Mouse (Mus musculus): ENCODE measurements around the gene Acadvl. TPM values are rescaled to one million over a fixed set of nuclear protein-coding genes. Genes with fewer than 3 reads are reported as not detected.
A peak's percentile ranks its signal among the peaks of the same experiment; 100 is the strongest.

Gene Acadvl
- 65.9 and 67.1 TPM in 2 replicates for polyA plus RNA-seq (2016; fragmentation: Nextera tagmentation; extraction: Ambion mirVana)

DNA sequence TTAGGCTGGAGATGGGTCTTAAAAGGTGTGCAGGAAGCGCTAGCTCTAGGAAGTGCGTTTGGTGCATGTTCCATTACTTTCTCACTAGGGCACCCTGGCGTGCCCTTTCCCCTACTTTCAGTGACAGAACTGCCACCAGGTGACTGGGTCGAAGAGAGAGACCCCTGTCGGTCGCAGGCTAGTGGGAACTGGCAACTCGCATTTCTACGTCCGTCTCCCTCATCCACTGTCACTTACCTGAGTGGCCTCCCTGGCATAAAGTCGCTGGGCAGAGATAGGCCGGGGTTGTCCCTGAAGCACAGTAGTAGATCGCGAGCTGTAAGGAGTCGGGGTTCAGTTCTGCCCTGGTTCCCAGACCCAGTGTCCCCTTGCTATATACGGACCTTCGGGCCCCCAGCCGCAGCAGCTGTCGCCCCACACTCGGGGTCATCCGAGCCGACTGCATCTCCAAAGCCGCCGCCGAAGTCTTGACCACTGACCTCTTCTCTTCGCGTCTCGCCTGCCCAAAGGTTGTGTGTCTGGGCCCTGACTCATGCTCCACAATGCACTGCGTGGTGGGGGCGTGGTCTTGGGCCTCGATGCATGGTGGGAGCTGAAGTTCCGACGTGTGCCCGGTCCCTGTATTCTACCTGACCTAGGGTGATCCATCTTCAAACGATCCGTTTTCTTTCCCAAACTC, at the start of gene Acadvl:
TSS of gene Acadvl (minus strand) at position 532 of the 679 bp plus-strand sequence.
- no peaks in the 10 kb centered on the region for H3K9me3 ChIP-seq
- peak within 1 kb of the TSS; percentile 57 for H3K4me3 ChIP-seq (replicated peaks)
- H3K9ac ChIP-seq (replicated peaks), result peak within 1 kb of the TSS; percentile 70
- H3K4me1 ChIP-seq (replicated peaks), result peaks cover 41% of the 10 kb centered on the region
- H3K4me2 ChIP-seq, result peak within 1 kb of the TSS; percentile 85
- no peaks in the 10 kb centered on the region for H3K27me3 ChIP-seq
- peak; percentile 42; the same call in 1 of the 2 replicates for ATAC-seq (ENCODE audit: insufficient number of reproducible peaks, insufficient read depth, low FRiP score, low TSS enrichment, low read depth)
- H3K27ac ChIP-seq, result peak within 1 kb of the TSS; percentile 67
- WGBS, result under 1% methylated on average over 35 of the region's 35 CpGs
- peaks cover 42% of the 10 kb centered on the region for H3K36me3 ChIP-seq

GRCm38 (mm10) chr11:70063053-70063452, 47.8 kb upstream of the Acadvl start:
- Histone ChIP-seq H3K36me3 (no peaks in the 10 kb centered on the region), H3K27ac (no peak overlapping the region), H3K4me2 (no peak overlapping the region), H3K9ac (replicated peaks) (no peak overlapping the region), H3K4me1 (replicated peaks) (peaks cover 31% of the 10 kb centered on the region), H3K27me3 (no peaks in the 10 kb centered on the region), H3K4me3 (replicated peaks) (no peak overlapping the region), H3K9me3 (peaks cover 8% of the 10 kb centered on the region)
- WGBS, result 68% methylated on average over 3 of the region's 3 CpGs
- no peak for ATAC-seq (ENCODE audit: insufficient number of reproducible peaks, insufficient read depth, low FRiP score, low TSS enrichment, low read depth)

DNA sequence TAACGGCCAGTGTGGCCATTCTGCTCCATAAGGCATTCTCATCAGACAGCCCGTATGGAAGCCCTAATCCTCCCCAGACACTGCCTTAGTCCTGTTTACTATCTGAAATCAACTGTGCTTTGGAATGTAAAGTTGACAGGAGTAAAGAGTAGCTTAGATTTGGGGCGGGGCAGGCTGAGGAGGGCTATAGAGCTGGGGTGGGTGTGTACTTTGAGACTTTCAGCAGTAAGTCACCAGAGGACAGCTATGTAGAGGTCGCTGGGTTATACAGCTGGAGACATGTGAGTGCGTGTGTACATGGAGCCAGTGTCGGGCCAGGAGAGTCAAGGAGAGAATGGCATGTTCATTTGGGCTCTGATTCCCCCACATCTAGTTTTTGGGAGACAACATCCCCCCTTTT, 44.7 kb upstream of the Acadvl start:
- H3K4me1 ChIP-seq (replicated peaks), result peaks cover 24% of the 10 kb centered on the region
- no peak for ATAC-seq (ENCODE audit: insufficient number of reproducible peaks, insufficient read depth, low FRiP score, low TSS enrichment, low read depth)
- no peak overlapping the region for H3K9ac ChIP-seq (replicated peaks)
- H3K27me3 ChIP-seq, result 0 out of 2 replicates have a peak, but pooled peaks cover under 1% of the 10 kb centered on the region
- no peaks in the 10 kb centered on the region for H3K36me3 ChIP-seq
- WGBS, result 57% methylated on average over 6 of the region's 6 CpGs
- H3K9me3 ChIP-seq, result peaks cover 8% of the 10 kb centered on the region
- no peak overlapping the region for H3K4me3 ChIP-seq (replicated peaks)
- H3K27ac ChIP-seq, result no peak overlapping the region
- no peak overlapping the region for H3K4me2 ChIP-seq

DNA sequence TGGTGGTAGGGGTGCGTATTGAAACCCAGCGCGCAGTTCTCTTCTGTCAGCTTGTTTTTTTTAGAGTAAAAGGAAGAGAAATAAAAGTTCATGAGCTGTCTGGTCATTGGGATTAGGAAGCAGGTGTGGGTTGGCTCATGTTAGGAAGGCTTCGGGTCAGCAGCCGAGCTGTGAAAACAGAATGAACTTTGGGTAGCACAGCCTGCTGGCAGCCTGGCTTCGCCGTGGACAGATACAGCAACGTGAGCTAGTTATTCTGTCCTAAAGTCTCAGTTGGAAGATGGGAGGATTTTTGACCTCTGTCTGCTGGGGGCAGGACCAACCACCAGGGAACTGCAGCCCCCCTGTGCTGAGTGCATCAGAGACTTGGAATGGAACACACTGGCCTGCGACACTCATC, 42.6 kb upstream of the Acadvl start:
- no peaks in the 10 kb centered on the region for H3K36me3 ChIP-seq
- no peak overlapping the region for H3K4me3 ChIP-seq (replicated peaks)
- H3K27ac ChIP-seq, result no peak overlapping the region
- H3K9ac ChIP-seq (replicated peaks), result no peak overlapping the region
- peaks cover 27% of the 10 kb centered on the region for H3K4me1 ChIP-seq (replicated peaks)
- no peak for ATAC-seq (ENCODE audit: insufficient number of reproducible peaks, insufficient read depth, low FRiP score, low TSS enrichment, low read depth)
- H3K4me2 ChIP-seq, result no peak overlapping the region
- peaks cover 3% of the 10 kb centered on the region for H3K9me3 ChIP-seq
- H3K27me3 ChIP-seq, result 0 out of 2 replicates have a peak, but pooled peaks cover 7% of the 10 kb centered on the region
- WGBS, result 83% methylated on average over 9 of the region's 9 CpGs

DNA sequence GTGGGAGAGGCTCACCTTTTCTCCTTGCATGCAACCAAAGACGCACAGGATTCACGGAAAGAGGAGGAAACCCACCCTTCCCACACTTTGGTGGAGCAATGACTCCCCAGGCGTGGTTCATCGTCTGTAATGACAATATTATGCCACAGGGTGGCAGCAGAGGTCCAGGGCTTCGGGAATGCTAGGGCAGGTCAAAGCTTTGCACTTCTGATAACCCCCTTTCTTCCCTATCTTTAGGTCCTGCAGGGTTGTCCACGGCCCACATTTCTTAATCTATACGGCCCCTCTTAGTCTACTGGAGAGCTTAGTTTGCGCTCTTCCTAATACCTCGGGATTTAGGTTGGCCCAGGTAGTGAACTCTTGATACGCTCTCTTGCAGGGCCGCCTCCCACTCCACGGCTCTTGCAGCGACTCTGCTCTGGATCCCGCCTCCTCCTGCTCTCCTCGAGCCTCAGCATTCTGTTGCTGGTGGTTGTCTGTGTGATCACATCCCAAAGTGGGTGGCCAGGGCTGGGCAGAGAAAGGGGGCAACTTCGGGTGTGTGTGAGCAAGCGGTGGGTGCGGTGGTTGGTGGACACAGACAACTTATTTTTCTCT, 40.5 kb upstream of the Acadvl start:
- H3K4me3 ChIP-seq (replicated peaks), result no peak overlapping the region
- WGBS, result 29% methylated on average over 18 of the region's 18 CpGs
- 0 out of 2 replicates have a peak, but pooled peaks cover 7% of the 10 kb centered on the region for H3K27me3 ChIP-seq
- peak overlapping the region; percentile 37 for H3K4me2 ChIP-seq
- H3K27ac ChIP-seq, result peak overlapping the region; percentile 20; the same call in 1 of the 2 replicates
- no peaks in the 10 kb centered on the region for H3K36me3 ChIP-seq
- ATAC-seq (ENCODE audit: insufficient number of reproducible peaks, insufficient read depth, low FRiP score, low TSS enrichment, low read depth), result peak; percentile 49
- no peaks in the 10 kb centered on the region for H3K9me3 ChIP-seq
- peaks cover 27% of the 10 kb centered on the region for H3K4me1 ChIP-seq (replicated peaks)
- no peak overlapping the region for H3K9ac ChIP-seq (replicated peaks)

GRCm38 (mm10) chr11:70053898-70054570, 38.8 kb upstream of the Acadvl start, which contains the start of gene Asgr1:
Asgr1 (plus strand) TSS chr11:70054085.
- 0 out of 2 replicates have a peak, but pooled peaks cover 7% of the 10 kb centered on the region for H3K27me3 ChIP-seq
- no peak within 1 kb of the TSS for H3K9ac ChIP-seq (replicated peaks)
- 78% methylated on average over 10 of the region's 10 CpGs for WGBS
- H3K4me3 ChIP-seq (replicated peaks), result no peak within 1 kb of the TSS
- no peaks in the 10 kb centered on the region for H3K9me3 ChIP-seq
- no peak within 1 kb of the TSS for H3K4me2 ChIP-seq
- ATAC-seq (ENCODE audit: insufficient number of reproducible peaks, insufficient read depth, low FRiP score, low TSS enrichment, low read depth), result no peak
- H3K27ac ChIP-seq, result 0 out of 2 replicates have a peak within 1 kb of the TSS, but pooled peaks have one; percentile 17
- peaks cover 24% of the 10 kb centered on the region for H3K4me1 ChIP-seq (replicated peaks)
- H3K36me3 ChIP-seq, result no peaks in the 10 kb centered on the region

- Histone ChIP-seq H3K4me2 (no peak overlapping the region), H3K4me3 (replicated peaks) (no peak overlapping the region), H3K36me3 (no peaks in the 10 kb centered on the region), H3K4me1 (replicated peaks) (peaks cover 24% of the 10 kb centered on the region), H3K9me3 (no peaks in the 10 kb centered on the region), H3K27ac (0 out of 2 replicates have a peak overlapping the region, but pooled peaks have one; percentile 17), H3K27me3 (0 out of 2 replicates have a peak, but pooled peaks cover 7% of the 10 kb centered on the region), H3K9ac (replicated peaks) (no peak overlapping the region)
- no peak for ATAC-seq (ENCODE audit: insufficient number of reproducible peaks, insufficient read depth, low FRiP score, low TSS enrichment, low read depth)
- 68% methylated on average over 7 of the region's 7 CpGs for WGBS
Measured at GRCm38 (mm10) chr11:70053156-70053555, 37.9 kb upstream of the Acadvl start.

DNA sequence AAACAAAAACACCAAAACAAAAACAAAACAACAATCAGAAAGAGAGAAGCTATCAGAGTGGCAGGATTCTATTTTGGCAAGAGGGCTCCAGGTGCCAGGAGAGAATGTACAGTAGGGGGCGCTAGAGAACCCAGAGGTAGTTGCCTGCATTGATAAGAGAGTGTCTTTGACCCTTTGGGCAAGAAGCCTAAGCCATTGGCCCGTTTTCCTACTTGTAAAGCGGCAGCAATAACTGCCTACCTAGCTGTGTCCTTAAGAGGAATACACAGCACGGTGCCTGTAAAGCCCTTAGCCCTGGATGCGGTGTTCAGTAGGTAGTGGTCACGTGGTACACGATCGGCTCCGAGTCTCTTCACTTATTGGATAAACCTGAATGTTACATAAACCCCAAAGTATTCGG, 34.6 kb upstream of the Acadvl start:
- H3K4me1 ChIP-seq (replicated peaks), result 0 out of 2 replicates have a peak, but pooled peaks cover 3% of the 10 kb centered on the region
- 0 out of 2 replicates have a peak, but pooled peaks cover 5% of the 10 kb centered on the region for H3K27me3 ChIP-seq
- H3K27ac ChIP-seq, result no peak overlapping the region
- ATAC-seq (ENCODE audit: insufficient number of reproducible peaks, insufficient read depth, low FRiP score, low TSS enrichment, low read depth), result no peak
- H3K9me3 ChIP-seq, result no peaks in the 10 kb centered on the region
- H3K36me3 ChIP-seq, result peaks cover 11% of the 10 kb centered on the region
- H3K9ac ChIP-seq (replicated peaks), result no peak overlapping the region
- H3K4me2 ChIP-seq, result no peak overlapping the region
- no peak overlapping the region for H3K4me3 ChIP-seq (replicated peaks)
- 58% methylated on average over 10 of the region's 10 CpGs for WGBS

DNA sequence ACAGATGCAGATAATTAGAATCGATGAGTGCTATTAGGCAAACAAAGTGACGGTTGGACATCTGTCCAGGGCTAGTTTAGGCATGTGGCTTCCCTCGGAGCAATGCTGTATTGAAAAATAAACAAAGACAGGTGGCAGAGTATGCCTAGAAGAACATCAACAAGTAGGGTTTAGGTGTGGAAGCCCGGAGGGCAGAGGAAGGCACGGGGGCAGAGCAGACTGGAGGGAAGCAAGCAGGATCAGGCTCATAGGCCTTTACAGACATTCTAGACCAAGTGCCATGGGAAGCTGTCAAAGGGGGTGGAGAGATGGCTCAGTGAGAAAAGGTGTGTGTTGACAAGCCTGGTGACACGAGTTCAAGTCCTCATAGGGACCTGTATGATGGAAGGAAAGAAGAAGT, 34.2 kb upstream of the Acadvl start:
- Histone ChIP-seq H3K4me3 (replicated peaks) (no peak overlapping the region), H3K4me2 (no peak overlapping the region), H3K27ac (no peak overlapping the region), H3K27me3 (0 out of 2 replicates have a peak, but pooled peaks cover 3% of the 10 kb centered on the region), H3K4me1 (replicated peaks) (0 out of 2 replicates have a peak, but pooled peaks cover 3% of the 10 kb centered on the region), H3K9me3 (no peaks in the 10 kb centered on the region), H3K36me3 (peaks cover 15% of the 10 kb centered on the region), H3K9ac (replicated peaks) (no peak overlapping the region)
- WGBS, result 54% methylated on average over 6 of the region's 6 CpGs
- ATAC-seq (ENCODE audit: insufficient number of reproducible peaks, insufficient read depth, low FRiP score, low TSS enrichment, low read depth), result no peak

DNA sequence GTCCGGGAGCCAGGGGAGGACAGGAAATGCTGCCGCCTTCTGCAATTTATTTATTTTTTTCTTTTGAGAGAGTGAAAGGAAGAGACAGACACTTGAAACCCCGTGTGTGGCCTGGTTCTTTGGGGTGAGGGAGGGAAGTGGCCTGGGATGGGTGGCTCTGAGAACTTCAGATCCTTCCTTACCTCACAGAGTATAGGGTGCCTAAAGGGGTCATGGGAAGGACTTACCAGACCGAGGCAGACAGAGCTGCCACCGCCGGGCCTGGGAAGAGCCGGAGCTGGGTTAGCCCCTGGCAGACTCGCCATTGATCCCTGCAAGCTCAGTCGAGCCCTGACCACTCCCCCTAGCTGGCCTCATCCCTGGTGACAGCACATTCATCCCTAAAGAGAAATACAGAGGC, 30.2 kb upstream of the Acadvl start:
- Histone ChIP-seq H3K27ac (no peak overlapping the region), H3K9ac (replicated peaks) (no peak overlapping the region), H3K4me1 (replicated peaks) (no peaks in the 10 kb centered on the region), H3K4me2 (no peak overlapping the region), H3K27me3 (no peaks in the 10 kb centered on the region), H3K9me3 (no peaks in the 10 kb centered on the region), H3K36me3 (peaks cover 54% of the 10 kb centered on the region), H3K4me3 (replicated peaks) (no peak overlapping the region)
- 43% methylated on average over 9 of the region's 9 CpGs for WGBS
- no peak for ATAC-seq (ENCODE audit: insufficient number of reproducible peaks, insufficient read depth, low FRiP score, low TSS enrichment, low read depth)

DNA sequence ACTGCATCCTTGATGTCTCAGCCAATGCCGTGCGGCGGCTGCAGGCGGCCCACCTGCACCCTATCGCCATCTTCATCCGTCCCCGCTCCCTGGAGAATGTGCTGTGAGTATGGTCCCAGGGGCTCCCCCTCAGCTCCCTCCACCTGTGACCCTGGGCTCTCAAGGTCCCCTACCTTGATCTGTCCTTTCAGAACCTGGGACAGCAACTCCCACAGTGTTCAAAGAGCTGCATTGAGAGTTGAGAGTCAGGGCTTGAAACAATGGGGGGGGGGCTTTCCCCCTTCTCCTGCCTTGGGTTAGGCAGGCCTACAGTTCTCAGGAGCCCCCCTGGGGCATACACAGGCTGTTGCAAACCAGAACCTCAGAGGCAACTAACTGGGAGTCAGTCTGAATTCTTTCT, 28.5 kb upstream of the Acadvl start:
- no peaks in the 10 kb centered on the region for H3K4me1 ChIP-seq (replicated peaks)
- H3K9me3 ChIP-seq, result no peaks in the 10 kb centered on the region
- no peak overlapping the region for H3K4me3 ChIP-seq (replicated peaks)
- H3K4me2 ChIP-seq, result no peak overlapping the region
- no peak for ATAC-seq (ENCODE audit: insufficient number of reproducible peaks, insufficient read depth, low FRiP score, low TSS enrichment, low read depth)
- H3K27ac ChIP-seq, result no peak overlapping the region
- peaks cover 72% of the 10 kb centered on the region for H3K36me3 ChIP-seq
- H3K9ac ChIP-seq (replicated peaks), result no peak overlapping the region
- 85% methylated on average over 7 of the region's 7 CpGs for WGBS
- H3K27me3 ChIP-seq, result no peaks in the 10 kb centered on the region
